Mouse (Mus musculus): Measurements from ENCODE around the gene Fscn1.

- TF ChIP-seq CTCF (IDR thresholded peaks at IDR 0.05; ENCODE audit: low read depth) (no peak), EP300 (IDR thresholded peaks at IDR 0.05; ENCODE audit: low read depth) (no peak)
These were observed 48.5 kb upstream of the Fscn1 start for GRCm38 (mm10) chr5:142911629-142912028.
